Mouse (Mus musculus) left cerebral cortex, postnatal 10 days (tissue): Measurements from ENCODE around the gene Gm21616. TPM values are rescaled to one million over a fixed set of nuclear protein-coding genes. Genes with fewer than 3 reads are reported as not detected.
"Not testable (repeated sequence)": the region's sequence is repeated elsewhere in the genome, so short reads cannot be mapped to it uniquely, and the experiment has no call there.

Experiments
- DNase-seq, 2 experiments: peaks; one replicate each; pipeline ENCODE4 v3.0.0; 2021 to 2022; ENCODE audit warnings: low spot score in 2 of 2, mixed read lengths in 1 of 2; ENCODE audit errors: extremely low spot score in 1 of 2
- intact Hi-C: fragments of 180-260 bp; cut with DNase I; formaldehyde crosslinking; loops from one replicate; pipeline ENCODE4 v1.15.1; 2025
- total RNA-seq, 2 experiments: library from RNA; stranded (reverse); gene quantifications; 2 replicates each; pipeline ENCODE4 v1.2.3; 2021

Gm21616 gene
- not detected for total RNA-seq

- intact Hi-C loops, DNase-seq: not testable (repeated sequence)
Observed at GRCm38 (mm10) chrX:125435242-125435641, at the start of gene Gm21616. Gene Gm21616 (plus strand): TSS chrX:125435542.
